Mouse (Mus musculus): ENCODE measurements around the gene Fam234b. TPM values are rescaled to one million over a fixed set of nuclear protein-coding genes. Genes with fewer than 3 reads are reported as not detected.

Gene Fam234b
- total RNA-seq, 2 experiments from 2014 or later: 96.5 to 110 TPM

DNA sequence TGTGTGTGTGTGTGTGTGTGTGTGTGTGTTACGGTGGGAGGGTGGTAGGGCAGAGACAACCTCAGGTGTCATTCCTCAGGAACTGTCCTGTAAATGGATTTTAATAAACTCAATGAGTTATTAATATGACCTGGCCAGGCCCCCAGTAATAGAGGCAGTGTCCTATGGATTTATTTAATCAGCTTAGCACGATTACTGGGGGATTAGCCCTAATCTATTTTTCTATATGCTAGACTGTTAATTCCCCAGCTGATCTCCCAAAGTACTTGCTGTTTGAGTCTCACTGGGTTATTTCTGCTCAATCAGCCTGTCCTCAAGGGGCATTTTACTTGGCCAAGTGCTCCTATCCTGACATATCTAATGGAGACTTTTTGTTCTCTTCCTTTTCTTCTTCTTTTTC lies 14.9 kb downstream of the Fam234b start:
- ATAC-seq (replicated peaks; ENCODE audit: low FRiP score, poor library complexity, severe bottlenecking): no peak

DNA sequence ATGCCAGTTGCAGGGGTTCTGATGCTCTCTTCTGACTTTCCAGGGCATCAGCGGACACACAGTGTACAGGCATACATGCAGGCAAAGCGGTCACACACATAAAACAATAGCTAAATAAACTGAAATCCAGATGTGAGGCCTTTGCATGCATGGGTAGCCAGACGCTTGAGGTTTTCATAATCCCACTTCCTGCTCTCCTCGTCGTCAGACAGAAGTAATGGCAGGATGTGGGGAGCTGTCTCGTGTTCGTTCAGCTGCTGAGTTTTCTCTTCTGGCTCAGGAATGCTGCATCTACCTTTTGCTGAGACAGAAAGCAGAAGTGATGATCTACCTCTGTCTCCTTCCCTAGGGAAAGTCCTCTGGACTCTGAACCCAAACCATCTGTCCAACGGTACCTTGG lies 20.6 kb downstream of the Fam234b start:
- no peak for ATAC-seq (replicated peaks; ENCODE audit: low FRiP score, poor library complexity, severe bottlenecking)

DNA sequence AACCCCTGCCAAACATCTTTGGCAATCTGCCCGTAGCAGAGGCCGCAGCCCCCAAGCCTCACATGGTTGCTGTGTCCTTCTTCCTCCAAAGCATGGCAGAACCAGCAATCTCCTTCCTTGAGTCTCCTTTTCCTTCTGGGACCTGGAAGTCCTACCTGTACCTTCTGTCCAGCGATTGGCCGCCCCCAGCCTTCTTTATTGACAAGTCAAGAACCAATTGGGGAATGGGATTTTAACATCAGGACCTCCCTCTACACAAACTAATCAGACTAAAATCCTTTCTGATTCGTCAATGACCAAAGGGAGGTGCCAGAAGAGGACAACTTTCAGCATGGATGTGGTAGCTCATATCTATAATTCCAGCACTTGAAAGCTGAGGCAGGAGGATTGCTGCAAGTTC lies 22.1 kb downstream of the Fam234b start:
- no peak for ATAC-seq (replicated peaks; ENCODE audit: low FRiP score, poor library complexity, severe bottlenecking)

GRCm38 (mm10) chr6:135223786-135224416 lies 26.1 kb downstream of the Fam234b start:
- ATAC-seq (replicated peaks; ENCODE audit: low FRiP score, poor library complexity, severe bottlenecking): no peak

GRCm38 (mm10) chr6:135228465-135228941 lies 30.7 kb downstream of the Fam234b start:
- no peak for ATAC-seq (replicated peaks; ENCODE audit: low FRiP score, poor library complexity, severe bottlenecking)

DNA sequence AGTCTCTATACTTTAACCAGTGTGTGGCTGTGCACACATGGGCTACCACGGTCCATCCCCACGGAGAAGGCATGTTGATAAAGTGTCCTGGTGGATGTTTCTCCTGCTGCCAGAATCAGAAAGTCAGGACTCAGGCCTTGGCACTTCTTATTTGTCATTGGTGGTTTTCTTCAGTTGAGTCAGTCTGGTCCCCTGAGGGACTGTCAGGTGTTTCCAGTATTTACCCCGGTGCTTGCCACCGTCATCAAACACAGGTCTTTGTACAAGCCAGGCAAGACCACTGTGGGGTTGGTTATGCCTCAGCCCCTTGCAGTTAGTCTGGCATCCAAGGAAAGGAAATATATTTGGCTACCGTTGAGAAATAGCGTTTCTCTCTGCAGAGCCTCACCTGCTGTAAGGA lies 32.8 kb downstream of the Fam234b start:
- ATAC-seq (replicated peaks; ENCODE audit: low FRiP score, poor library complexity, severe bottlenecking): no peak

DNA sequence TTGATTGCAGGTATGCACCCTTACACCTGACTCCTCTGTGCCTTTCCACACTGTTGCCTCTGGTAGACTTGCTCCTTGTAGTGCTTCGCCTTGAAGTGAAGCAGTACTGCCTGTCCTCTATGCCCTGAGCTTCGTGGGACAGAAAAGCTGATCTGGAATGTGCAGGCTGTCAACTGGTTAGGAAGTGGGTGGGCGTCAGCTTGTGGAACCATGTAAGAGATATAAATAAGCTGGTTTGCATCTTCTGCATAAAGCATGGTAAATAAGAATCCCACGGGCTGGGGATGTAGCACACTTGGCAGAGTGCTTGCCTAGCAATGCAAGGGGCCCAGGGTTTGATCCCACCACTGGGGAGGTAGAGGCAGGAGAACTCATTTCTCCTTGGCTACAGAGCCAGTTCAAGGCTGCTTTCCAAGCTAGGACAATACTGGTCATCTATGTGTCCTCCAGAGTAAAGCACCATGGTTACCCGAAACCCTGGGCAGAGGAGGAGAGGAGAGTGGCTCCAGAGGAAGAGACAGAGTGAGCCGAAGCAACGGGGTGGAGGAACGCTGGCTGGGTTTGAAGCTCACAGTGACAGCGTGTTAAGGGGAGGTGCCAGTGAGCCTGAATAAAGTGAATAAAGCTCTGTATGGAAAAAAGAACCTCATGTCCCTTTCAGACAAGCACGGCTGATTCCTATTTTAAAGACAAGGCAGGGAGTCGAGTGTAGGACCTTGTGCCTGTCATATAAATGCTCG lies 34.8 kb downstream of the Fam234b start:
- ATAC-seq (replicated peaks; ENCODE audit: low FRiP score, poor library complexity, severe bottlenecking): no peak

DNA sequence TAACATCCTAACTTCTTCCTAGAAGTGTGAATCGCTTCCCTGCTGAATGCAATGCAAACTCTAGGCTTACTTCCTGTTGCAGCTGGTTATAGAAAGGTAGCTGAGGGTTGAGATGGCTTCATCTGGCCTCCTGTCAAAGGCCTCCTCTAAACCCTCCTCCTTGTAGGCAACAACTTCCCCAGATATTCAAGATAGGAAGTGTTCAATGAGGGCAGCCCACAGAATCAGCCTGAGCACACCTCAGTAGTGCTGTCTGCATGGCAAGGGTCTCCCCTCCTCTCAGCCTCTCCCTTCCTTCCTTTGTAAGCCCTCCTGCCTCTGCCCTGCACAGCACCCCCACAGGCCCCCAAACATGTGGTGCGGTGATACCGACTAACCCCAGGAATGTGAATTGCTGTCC lies 38.0 kb downstream of the Fam234b start:
- ATAC-seq (replicated peaks; ENCODE audit: low FRiP score, poor library complexity, severe bottlenecking): no peak

GRCm38 (mm10) chr6:135236576-135236975 lies 38.8 kb downstream of the Fam234b start:
- no peak for ATAC-seq (replicated peaks; ENCODE audit: low FRiP score, poor library complexity, severe bottlenecking)

GRCm38 (mm10) chr6:135237326-135237725 lies 39.5 kb downstream of the Fam234b start:
- no peak for ATAC-seq (replicated peaks; ENCODE audit: low FRiP score, poor library complexity, severe bottlenecking)

DNA sequence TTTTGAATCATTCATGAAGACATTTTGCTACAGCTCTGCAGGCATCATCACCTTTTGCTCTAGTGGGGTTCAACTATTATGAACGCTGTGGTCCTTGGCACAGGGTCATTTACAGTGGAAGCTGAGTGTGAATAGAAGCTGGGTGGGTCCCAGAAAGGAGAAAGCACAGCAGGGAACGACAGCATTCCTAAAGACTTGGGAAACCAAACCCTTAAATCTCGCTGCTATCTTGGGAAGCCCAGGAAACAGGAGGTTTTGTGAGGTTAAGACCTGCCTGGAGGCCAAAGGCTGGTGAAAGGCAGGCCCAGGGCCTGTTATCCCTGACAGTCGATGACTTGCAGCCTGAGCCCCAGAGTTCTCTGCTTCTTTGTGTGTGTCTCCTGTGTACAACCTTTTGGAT lies 40.4 kb downstream of the Fam234b start:
- ATAC-seq (replicated peaks; ENCODE audit: low FRiP score, poor library complexity, severe bottlenecking): no peak

- no peak for ATAC-seq (replicated peaks; ENCODE audit: low FRiP score, poor library complexity, severe bottlenecking)
Measured at GRCm38 (mm10) chr6:135240361-135240760, 42.6 kb downstream of the Fam234b start.

- ATAC-seq (replicated peaks; ENCODE audit: low FRiP score, poor library complexity, severe bottlenecking): no peak
Measured at GRCm38 (mm10) chr6:135245586-135245985, 47.8 kb downstream of the Fam234b start.

DNA sequence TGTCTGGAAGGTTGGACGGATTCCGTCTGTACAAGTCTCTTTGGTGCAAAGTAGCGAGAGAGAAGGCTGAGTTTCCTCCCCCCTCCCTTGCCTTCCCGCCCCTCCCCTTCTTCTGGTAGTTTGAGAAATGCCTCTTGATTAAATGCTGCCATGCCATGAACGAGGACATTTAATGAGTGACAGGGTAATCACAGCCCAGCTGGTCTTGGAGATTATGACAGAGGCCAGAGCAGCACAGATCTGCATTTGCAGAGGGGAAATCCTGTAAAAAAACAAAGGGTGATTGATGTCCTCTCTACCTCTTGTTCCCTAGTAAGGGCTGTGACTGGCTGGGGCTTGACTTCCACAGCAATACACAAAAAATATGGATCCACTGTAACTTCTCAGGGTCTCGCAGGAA lies 50.1 kb downstream of the Fam234b start:
- ATAC-seq (replicated peaks; ENCODE audit: low FRiP score, poor library complexity, severe bottlenecking): no peak

- no peak for ATAC-seq (replicated peaks; ENCODE audit: low FRiP score, poor library complexity, severe bottlenecking)
Measured at GRCm38 (mm10) chr6:135249846-135250531, 52.2 kb downstream of the Fam234b start.

GRCm38 (mm10) chr6:135250926-135251699 lies 53.3 kb downstream of the Fam234b start:
- ATAC-seq (replicated peaks; ENCODE audit: low FRiP score, poor library complexity, severe bottlenecking): no peak

DNA sequence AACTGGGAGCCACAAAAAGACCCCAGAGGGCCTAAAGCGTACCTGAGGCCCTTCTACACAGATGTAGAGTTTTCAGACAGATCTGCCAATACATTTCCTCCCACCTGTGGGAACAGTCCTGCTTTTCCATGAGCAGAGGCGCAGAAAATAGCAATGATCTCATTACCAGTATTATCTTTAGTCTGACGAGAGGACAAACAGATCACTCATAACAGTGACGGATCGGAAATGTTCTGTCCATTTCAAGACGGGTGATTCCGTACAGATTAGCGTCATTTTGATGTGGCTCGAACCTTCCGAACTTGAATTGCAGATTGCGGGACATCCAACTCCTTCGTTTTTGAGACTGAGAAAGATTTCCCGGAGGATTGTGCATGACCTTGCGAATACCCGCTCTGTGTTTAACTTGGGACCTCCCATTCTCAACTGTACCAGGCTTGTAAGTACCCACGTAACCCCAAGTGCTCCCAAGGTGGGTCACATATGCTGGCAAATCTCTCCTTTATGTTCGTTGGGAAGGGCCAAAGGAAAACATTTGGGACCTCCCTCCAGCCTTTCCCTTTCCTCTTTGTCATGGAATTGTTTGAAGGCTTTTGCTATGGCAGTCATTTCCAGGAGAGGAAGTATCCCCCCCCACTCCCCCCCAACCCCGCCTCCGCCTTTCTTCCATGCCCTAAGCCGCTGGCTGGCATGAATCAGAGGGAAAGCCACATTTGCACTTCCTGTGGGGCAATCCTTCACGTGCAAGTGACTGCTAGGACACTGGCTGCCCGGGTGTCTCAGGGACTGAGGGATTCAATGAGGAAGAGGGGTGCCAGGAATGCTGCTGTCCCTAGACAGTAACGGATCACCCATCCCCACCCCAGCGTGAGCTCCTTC lies 54.3 kb downstream of the Fam234b start:
- ATAC-seq (replicated peaks; ENCODE audit: low FRiP score, poor library complexity, severe bottlenecking): no peak

DNA sequence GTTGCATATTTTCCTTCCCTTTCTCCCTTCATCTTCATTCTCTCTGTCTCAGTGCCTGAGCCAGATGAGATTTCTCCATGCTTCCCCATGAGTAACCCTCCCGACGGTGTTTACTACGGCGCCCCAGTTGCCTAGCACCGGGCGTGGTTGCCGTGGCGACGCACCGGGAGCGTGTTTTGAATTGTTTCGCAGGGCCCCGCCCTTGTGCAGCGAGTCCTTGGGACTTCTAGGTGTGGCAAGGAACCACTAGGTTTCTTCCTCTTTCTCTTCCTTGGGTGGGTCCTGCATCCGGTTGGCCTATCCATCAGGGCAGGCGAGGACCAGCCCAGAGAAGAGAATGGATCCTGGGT lies 54.9 kb downstream of the Fam234b start:
- ATAC-seq (replicated peaks; ENCODE audit: low FRiP score, poor library complexity, severe bottlenecking): no peak

DNA sequence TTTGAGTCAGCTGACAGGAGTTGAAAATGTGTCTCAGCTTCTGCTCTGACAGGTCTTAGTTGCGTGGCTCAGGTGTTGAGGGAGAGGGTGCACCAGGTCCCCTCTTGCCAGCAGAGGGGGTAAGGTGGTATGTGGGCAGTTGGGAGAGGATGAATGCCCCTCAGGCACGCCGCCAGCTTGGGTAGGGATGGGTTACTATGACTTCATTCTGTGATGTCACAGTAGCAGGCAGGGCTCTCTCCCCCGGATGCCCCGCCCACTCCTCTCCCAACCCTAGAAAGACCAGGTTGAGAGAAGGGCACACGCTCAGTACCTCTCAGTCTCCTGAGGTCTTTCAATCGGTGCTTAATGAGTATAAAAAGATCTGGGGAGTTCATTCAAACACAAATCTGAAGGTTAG lies 56.4 kb downstream of the Fam234b start, which contains the start of gene Gsg1:
Gene Gsg1 (minus strand): TSS at position 199 of the 400 bp plus-strand sequence.
- no peak for ATAC-seq (replicated peaks; ENCODE audit: low FRiP score, poor library complexity, severe bottlenecking)
